Comparison of ENCODE assay signal across 20 mouse cellular contexts in genomic region chr1:175108270-175108860, GRCm38 (mm10).
"Had no signal": no experiment of that assay in that cellular context is flagged by ENCODE, and none has a peak within 500 bp of the region (broad histone marks: within the 10 kb centered on the region; RNA-seq: fewer than 3 reads in every experiment).

No protein-coding gene starts in this region.

- ATAC-seq: liver, postnatal 0 days; lung, postnatal 0 days; midbrain, embryonic 15.5 days had no signal

- H3K9ac ChIP-seq: kidney, embryonic 15.5 days; limb, embryonic 12.5 days; limb, embryonic 15.5 days; liver, embryonic 14.5 days; liver, postnatal 0 days; lung, embryonic 14.5 days; midbrain, embryonic 12.5 days; midbrain, embryonic 15.5 days; neural tube, embryonic 12.5 days; neural tube, embryonic 15.5 days had no signal

- H3K36me3 ChIP-seq: kidney, embryonic 15.5 days; limb, embryonic 12.5 days; limb, embryonic 15.5 days; midbrain, embryonic 12.5 days; midbrain, embryonic 15.5 days; neural tube, embryonic 12.5 days; neural tube, embryonic 15.5 days had no signal

- H3K9me3 ChIP-seq: kidney, embryonic 15.5 days; limb, embryonic 12.5 days; limb, embryonic 15.5 days; midbrain, embryonic 12.5 days; midbrain, embryonic 15.5 days; neural tube, embryonic 12.5 days; neural tube, embryonic 15.5 days had no signal

- H3K27me3 ChIP-seq: kidney, embryonic 15.5 days; limb, embryonic 12.5 days; limb, embryonic 15.5 days; midbrain, embryonic 12.5 days; midbrain, embryonic 15.5 days; neural tube, embryonic 12.5 days; neural tube, embryonic 15.5 days had no signal

- H3K4me1 ChIP-seq: kidney, embryonic 15.5 days; limb, embryonic 12.5 days; limb, embryonic 15.5 days; midbrain, embryonic 12.5 days; midbrain, embryonic 15.5 days; neural tube, embryonic 12.5 days; neural tube, embryonic 15.5 days had no signal

- H3K27ac ChIP-seq: kidney, embryonic 15.5 days; limb, embryonic 12.5 days; limb, embryonic 15.5 days; liver, embryonic 14.5 days; macrophage; midbrain, embryonic 12.5 days; midbrain, embryonic 15.5 days; neural tube, embryonic 12.5 days; neural tube, embryonic 15.5 days had no signal

- DNase-seq: kidney, adult 11 months; kidney, adult 8-10 months; kidney, postnatal 10 days; kidney, postnatal 36 days; layer of hippocampus, postnatal 36 days; liver, postnatal 0 days; lung, embryonic 14.5 days; thymus, adult 2 months; thymus, postnatal 14 days; thymus, postnatal 4 days had no signal

- H3K4me3 ChIP-seq: kidney, embryonic 15.5 days; limb, embryonic 12.5 days; limb, embryonic 15.5 days; midbrain, embryonic 12.5 days; midbrain, embryonic 15.5 days; neural tube, embryonic 12.5 days; neural tube, embryonic 15.5 days had no signal
